Mouse (Mus musculus): ENCODE results near the gene Prr23a1. TPM values are rescaled to one million over a fixed set of nuclear protein-coding genes. Genes with fewer than 3 reads are reported as not detected.
"Not testable (repeated sequence)": the region's sequence is repeated elsewhere in the genome, so short reads cannot be mapped to it uniquely, and the experiment has no call there.

Prr23a1 gene
- polyA plus RNA-seq (2015; fragmentation: Nextera tagmentation; extraction: Ambion mirVana), result 0.33 TPM in 1 of 2 replicates, not detected in the other

GRCm38 (mm10) chr9:98842117-98842516 lies at the start of gene Prr23a1:
Gene Prr23a1, plus strand, starts transcription at chr9:98842503.
- no peak for ATAC-seq (replicated peaks)
- WGBS, result 61% methylated on average over 22 of the region's 22 CpGs
- Histone ChIP-seq H3K9me3 (no peaks in the 10 kb centered on the region), H3K4me3 (peak within 1 kb of the TSS; percentile 19), H3K36me3 (replicated peaks) (no peaks in the 10 kb centered on the region), H3K27me3 (replicated peaks) (no peaks in the 10 kb centered on the region), H3K27ac (no peak within 1 kb of the TSS), H3K9ac (no peak within 1 kb of the TSS), H3K4me1 (no peaks in the 10 kb centered on the region), H3K4me2 (peak within 1 kb of the TSS; percentile 30; the same call in 1 of the 2 replicates)

DNA sequence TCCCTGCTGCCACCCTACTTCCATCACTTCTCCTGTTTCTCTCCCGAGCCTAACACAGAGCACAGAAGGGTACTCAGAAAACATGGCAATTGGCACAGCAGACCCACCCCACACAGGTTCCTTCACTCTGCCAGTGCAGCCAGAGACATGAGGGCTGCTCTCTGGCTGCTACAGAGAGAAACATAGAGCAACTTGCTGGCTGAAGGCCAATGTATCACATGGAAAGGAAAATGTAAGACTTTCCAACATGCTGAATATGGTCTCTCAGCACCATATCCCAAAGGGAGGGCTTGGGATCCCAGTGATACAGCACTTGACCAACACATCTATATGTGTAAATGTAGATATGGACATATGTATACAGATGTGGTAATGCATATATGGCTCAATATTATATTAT lies 43.3 kb upstream of the Prr23a1 start:
- H3K27ac ChIP-seq, result no peak overlapping the region
- 85% methylated on average over 1 of the region's 1 CpGs for WGBS
- no peak overlapping the region for H3K4me2 ChIP-seq
- no peaks in the 10 kb centered on the region for H3K9me3 ChIP-seq
- no peak overlapping the region for H3K4me3 ChIP-seq
- H3K9ac ChIP-seq, result no peak overlapping the region
- H3K4me1 ChIP-seq, result peaks cover 3% of the 10 kb centered on the region; the same call in 1 of the 2 replicates
- ATAC-seq (replicated peaks), result no peak
- H3K36me3 ChIP-seq (replicated peaks), result no peaks in the 10 kb centered on the region
- 0 out of 2 replicates have a peak, but pooled peaks cover 2% of the 10 kb centered on the region for H3K27me3 ChIP-seq (replicated peaks)

DNA sequence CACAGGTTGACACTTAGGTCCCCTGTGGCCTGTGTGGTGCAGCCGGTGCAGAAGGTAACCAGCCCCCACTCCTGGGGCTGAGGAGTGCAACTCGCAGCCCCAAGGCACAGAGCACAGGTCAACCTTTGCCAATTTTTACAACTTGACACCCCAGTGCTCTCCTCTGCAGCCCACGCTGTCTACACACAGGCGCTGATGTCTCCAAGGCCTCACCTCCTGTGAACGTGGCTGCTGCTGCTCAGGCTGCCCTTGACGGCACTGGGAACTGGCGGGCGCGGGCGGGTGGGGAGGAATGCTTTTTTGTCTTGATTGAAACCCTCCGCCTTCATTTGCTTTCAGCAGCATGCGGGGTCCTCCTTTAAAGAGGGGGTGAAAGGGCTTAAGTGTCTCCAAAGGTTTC lies 38.3 kb upstream of the Prr23a1 start:
- no peaks in the 10 kb centered on the region for H3K9me3 ChIP-seq
- no peak overlapping the region for H3K4me2 ChIP-seq
- 0 out of 2 replicates have a peak, but pooled peaks cover 2% of the 10 kb centered on the region for H3K27me3 ChIP-seq (replicated peaks)
- WGBS, result 41% methylated on average over 12 of the region's 12 CpGs
- peaks cover 4% of the 10 kb centered on the region; the same call in 1 of the 2 replicates for H3K4me1 ChIP-seq
- no peak overlapping the region for H3K9ac ChIP-seq
- H3K4me3 ChIP-seq, result no peak overlapping the region
- no peak overlapping the region for H3K27ac ChIP-seq
- no peaks in the 10 kb centered on the region for H3K36me3 ChIP-seq (replicated peaks)
- no peak for ATAC-seq (replicated peaks)

- Histone ChIP-seq H3K9me3 (no peaks in the 10 kb centered on the region), H3K4me2 (no peak overlapping the region), H3K9ac (no peak overlapping the region), H3K36me3 (replicated peaks) (no peaks in the 10 kb centered on the region), H3K27me3 (replicated peaks) (0 out of 2 replicates have a peak, but pooled peaks cover 2% of the 10 kb centered on the region), H3K4me1 (peaks cover 4% of the 10 kb centered on the region; the same call in 1 of the 2 replicates), H3K4me3 (no peak overlapping the region), H3K27ac (no peak overlapping the region)
- 72% methylated on average over 15 of the region's 15 CpGs for WGBS
- ATAC-seq (replicated peaks), result no peak
Observed at GRCm38 (mm10) chr9:98805511-98805910, 36.8 kb upstream of the Prr23a1 start.

DNA sequence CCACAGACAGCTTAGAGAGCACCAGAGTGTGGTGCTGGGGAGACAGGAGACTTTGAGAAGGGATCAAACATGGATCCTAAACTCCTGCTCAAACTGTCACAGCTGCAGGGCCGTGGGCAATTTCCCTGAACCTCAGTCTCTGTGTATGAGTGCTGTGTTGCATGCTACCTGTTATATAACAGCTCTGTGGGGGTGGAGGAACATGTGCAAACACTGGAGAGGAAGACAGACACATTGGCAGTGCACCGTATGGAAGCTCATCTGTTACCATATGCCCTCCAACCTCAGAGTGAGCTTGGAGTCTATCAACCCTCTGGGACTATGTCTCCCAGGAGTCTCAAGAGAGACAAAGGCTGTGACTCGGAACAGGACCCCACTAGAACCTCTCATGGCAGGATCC lies 36.4 kb upstream of the Prr23a1 start:
- Histone ChIP-seq H3K9me3 (no peaks in the 10 kb centered on the region), H3K27me3 (replicated peaks) (0 out of 2 replicates have a peak, but pooled peaks cover 2% of the 10 kb centered on the region), H3K4me1 (peaks cover 4% of the 10 kb centered on the region; the same call in 1 of the 2 replicates), H3K4me3 (no peak overlapping the region), H3K36me3 (replicated peaks) (no peaks in the 10 kb centered on the region), H3K27ac (no peak overlapping the region), H3K4me2 (no peak overlapping the region), H3K9ac (no peak overlapping the region)
- ATAC-seq (replicated peaks), result no peak
- 78% methylated on average over 3 of the region's 3 CpGs for WGBS

GRCm38 (mm10) chr9:98807631-98808030 lies 34.7 kb upstream of the Prr23a1 start:
- 0 out of 2 replicates have a peak, but pooled peaks cover 2% of the 10 kb centered on the region for H3K27me3 ChIP-seq (replicated peaks)
- peaks cover 4% of the 10 kb centered on the region; the same call in 1 of the 2 replicates for H3K4me1 ChIP-seq
- no peak overlapping the region for H3K27ac ChIP-seq
- no peak overlapping the region for H3K4me2 ChIP-seq
- no peak overlapping the region for H3K9ac ChIP-seq
- H3K36me3 ChIP-seq (replicated peaks), result no peaks in the 10 kb centered on the region
- no peaks in the 10 kb centered on the region for H3K9me3 ChIP-seq
- WGBS, result 90% methylated on average over 8 of the region's 8 CpGs
- no peak overlapping the region for H3K4me3 ChIP-seq
- no peak for ATAC-seq (replicated peaks)

- H3K36me3 ChIP-seq (replicated peaks); H3K4me1 ChIP-seq; H3K9me3 ChIP-seq; H3K9ac ChIP-seq; H3K4me2 ChIP-seq; H3K4me3 ChIP-seq; H3K27ac ChIP-seq; H3K27me3 ChIP-seq (replicated peaks); ATAC-seq (replicated peaks): not testable (repeated sequence)
- WGBS, result 50% methylated on average over 2 of the region's 2 CpGs
Observed at GRCm38 (mm10) chr9:98809526-98809925, 32.8 kb upstream of the Prr23a1 start.

GRCm38 (mm10) chr9:98816066-98816465 lies 26.2 kb upstream of the Prr23a1 start:
- no peaks in the 10 kb centered on the region for H3K36me3 ChIP-seq (replicated peaks)
- no peak for ATAC-seq (replicated peaks)

GRCm38 (mm10) chr9:98817592-98817991 lies 24.7 kb upstream of the Prr23a1 start:
- H3K27ac ChIP-seq, result no peak overlapping the region
- 91% methylated on average over 7 of the region's 7 CpGs for WGBS
- no peak for ATAC-seq (replicated peaks)

More at GRCm38 (mm10) chr9:98816066-98816465, 26.2 kb upstream of the Prr23a1 start:
- Histone ChIP-seq H3K4me1 (no peaks in the 10 kb centered on the region), H3K9ac (no peak overlapping the region), H3K4me3 (no peak overlapping the region), H3K9me3 (no peaks in the 10 kb centered on the region), H3K27me3 (replicated peaks) (no peaks in the 10 kb centered on the region), H3K27ac (no peak overlapping the region), H3K4me2 (no peak overlapping the region)
- 75% methylated on average over 3 of the region's 3 CpGs for WGBS

GRCm38 (mm10) chr9:98818971-98819370 lies 23.3 kb upstream of the Prr23a1 start:
- H3K4me3 ChIP-seq, result no peak overlapping the region
- H3K9ac ChIP-seq, result no peak overlapping the region
- H3K4me2 ChIP-seq, result no peak overlapping the region
- H3K27me3 ChIP-seq (replicated peaks), result no peaks in the 10 kb centered on the region
- H3K4me1 ChIP-seq, result no peaks in the 10 kb centered on the region
- no peaks in the 10 kb centered on the region for H3K9me3 ChIP-seq
- no peak for ATAC-seq (replicated peaks)
- 82% methylated on average over 5 of the region's 5 CpGs for WGBS
- H3K36me3 ChIP-seq (replicated peaks), result no peaks in the 10 kb centered on the region
- no peak overlapping the region for H3K27ac ChIP-seq

More at GRCm38 (mm10) chr9:98817592-98817991, 24.7 kb upstream of the Prr23a1 start:
- Histone ChIP-seq H3K36me3 (replicated peaks) (no peaks in the 10 kb centered on the region), H3K4me1 (no peaks in the 10 kb centered on the region), H3K9ac (no peak overlapping the region), H3K4me2 (no peak overlapping the region), H3K27me3 (replicated peaks) (no peaks in the 10 kb centered on the region), H3K4me3 (no peak overlapping the region), H3K9me3 (no peaks in the 10 kb centered on the region)

- Histone ChIP-seq H3K27me3 (replicated peaks) (no peaks in the 10 kb centered on the region), H3K9me3 (no peaks in the 10 kb centered on the region), H3K27ac (no peak overlapping the region), H3K4me1 (no peaks in the 10 kb centered on the region), H3K36me3 (replicated peaks) (no peaks in the 10 kb centered on the region), H3K4me3 (no peak overlapping the region), H3K4me2 (no peak overlapping the region), H3K9ac (no peak overlapping the region)
- WGBS, result 84% methylated on average over 2 of the region's 2 CpGs
- no peak for ATAC-seq (replicated peaks)
Observed at GRCm38 (mm10) chr9:98819481-98819880, 22.8 kb upstream of the Prr23a1 start.

- Histone ChIP-seq H3K36me3 (replicated peaks) (no peaks in the 10 kb centered on the region), H3K4me3 (no peak overlapping the region), H3K9ac (no peak overlapping the region), H3K27ac (no peak overlapping the region), H3K4me2 (no peak overlapping the region), H3K4me1 (no peaks in the 10 kb centered on the region), H3K9me3 (peaks cover 3% of the 10 kb centered on the region; the same call in 1 of the 2 replicates), H3K27me3 (replicated peaks) (no peaks in the 10 kb centered on the region)
- WGBS, result 88% methylated on average over 4 of the region's 4 CpGs
- no peak for ATAC-seq (replicated peaks)
Observed at GRCm38 (mm10) chr9:98820461-98820860, 21.8 kb upstream of the Prr23a1 start.

GRCm38 (mm10) chr9:98821067-98821466 lies 21.2 kb upstream of the Prr23a1 start:
- H3K4me1 ChIP-seq, result no peaks in the 10 kb centered on the region
- no peak overlapping the region for H3K9ac ChIP-seq

More at GRCm38 (mm10) chr9:98821067-98821466, 21.2 kb upstream of the Prr23a1 start:
- Histone ChIP-seq H3K4me3 (no peak overlapping the region), H3K27ac (no peak overlapping the region), H3K4me2 (no peak overlapping the region), H3K27me3 (replicated peaks) (no peaks in the 10 kb centered on the region), H3K9me3 (peaks cover 3% of the 10 kb centered on the region; the same call in 1 of the 2 replicates), H3K36me3 (replicated peaks) (no peaks in the 10 kb centered on the region)
- ATAC-seq (replicated peaks), result no peak

Data from midbrain, embryonic 15.5 days (tissue).